Comparison of ENCODE assay signal across 9 mouse cellular contexts in the genomic region with DNA sequence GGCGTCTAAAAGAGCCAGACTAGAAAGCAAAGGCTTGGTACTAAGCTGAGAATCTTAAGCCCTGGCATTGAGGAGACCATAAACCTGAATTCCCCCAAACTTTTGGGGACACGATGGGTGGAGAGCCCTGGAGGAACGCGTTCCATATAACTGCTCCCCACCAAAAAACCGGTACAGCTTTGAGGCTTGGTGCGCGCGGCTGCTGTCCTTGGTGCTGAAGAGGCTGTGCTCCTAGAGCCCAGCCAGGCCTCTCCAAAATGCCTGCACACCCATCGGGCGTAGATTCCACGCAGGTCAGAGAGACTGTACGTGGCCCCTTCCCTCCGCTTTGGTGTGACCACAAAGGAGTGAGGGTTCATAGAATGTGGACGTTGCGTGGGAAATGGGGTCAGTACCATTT. TPM values are rescaled to one million over a fixed set of nuclear protein-coding genes. Genes with fewer than 3 reads are reported as not detected.
DNase-seq lines count a peak whose midpoint lies in the region; ATAC-seq and TF ChIP-seq lines count a peak whose summit lies in the region.
"Had no signal": no experiment of that assay in that cellular context is flagged by ENCODE, and none has a peak within 500 bp of the region (broad histone marks: within the 10 kb centered on the region; RNA-seq: fewer than 3 reads in every experiment).

No protein-coding gene starts in this region.

- intact Hi-C loops in gastrocnemius, postnatal 14 days (cut with DNase I; ENCODE audit: low total_unique reads) = no loop called here

- TF ChIP-seq RAD21 in CH12.LX (IDR thresholded peaks at IDR 0.05; ENCODE audit: low read depth, low read length) = no peak

- ATAC-seq in limb, embryonic 11.5 days (ENCODE audit: insufficient number of reproducible peaks, low FRiP score, low TSS enrichment, low read depth) = no peak
- ATAC-seq in neural tube, embryonic 11.5 days (ENCODE audit: insufficient read depth, low FRiP score, low TSS enrichment) = no peak

- no peak overlapping the region for H3K9ac ChIP-seq in CH12.LX (ENCODE audit: insufficient read depth, low read depth)
- no peak overlapping the region for H3K9ac ChIP-seq in limb, embryonic 11.5 days (ENCODE audit: low read length)
- H3K9ac ChIP-seq in neural tube, embryonic 11.5 days (ENCODE audit: low read length) = no peak overlapping the region; the same call in 1 of the 2 replicates

- TF ChIP-seq POLR2A in CH12.LX (IDR thresholded peaks at IDR 0.05; ENCODE audit: low read depth, low read length) = no peak

- DNase-seq in gastrocnemius, postnatal 14 days = peak; percentile 35
- DNase-seq in gastrocnemius, adult 18-20 months (ENCODE audit: low spot score) = no peak
- DNase-seq in CH12.LX (ENCODE audit: extremely low read depth) = peak; percentile 33
- DNase-seq in embryo, embryonic 11 days = peak; percentile 77
- DNase-seq in limb, embryonic 11.5 days (ENCODE audit: low spot score) = peak; percentile 84
- DNase-seq in neural tube, embryonic 11.5 days (ENCODE audit: low spot score) = peak; percentile 60
- DNase-seq in cerebellum, postnatal 36 days = no peak
- no peak for DNase-seq in cerebellum, adult 11-12 months

- no peaks in the 10 kb centered on the region for H3K79me2 ChIP-seq in CH12.LX (replicated peaks; ENCODE audit: control insufficient read depth, extremely low read depth, insufficient read depth, poor library complexity, severe bottlenecking)

- no peak overlapping the region for H3K4me3 ChIP-seq in CH12.LX (replicated peaks in 1 of 3; ENCODE audit: low read depth in 2 of 3, low read length in 2 of 3, poor library complexity in 1 of 3)
- H3K4me3 ChIP-seq in limb, embryonic 11.5 days (ENCODE audit: low read depth, low read length) = no peak overlapping the region
- H3K4me3 ChIP-seq in neural tube, embryonic 11.5 days (ENCODE audit: low read depth, low read length) = no peak overlapping the region

- no peaks in the 10 kb centered on the region for H3K36me3 ChIP-seq in CH12.LX (replicated peaks in 1 of 2; ENCODE audit: control insufficient read depth in 1 of 2, insufficient read depth in 1 of 2, low read length in 1 of 2)
- H3K36me3 ChIP-seq in limb, embryonic 11.5 days (ENCODE audit: control insufficient read depth, insufficient read depth, low read length) = no peaks in the 10 kb centered on the region
- H3K36me3 ChIP-seq in neural tube, embryonic 11.5 days (ENCODE audit: control insufficient read depth, insufficient read depth, low read length) = peaks cover 3% of the 10 kb centered on the region

- no peak for TF ChIP-seq EP300 in CH12.LX (IDR thresholded peaks at IDR 0.05; ENCODE audit: low read length)

- WGBS in limb, embryonic 11.5 days = 13% methylated on average over 15 of the region's 15 CpGs
- 15% methylated on average over 15 of the region's 15 CpGs for WGBS in neural tube, embryonic 11.5 days

- dilution Hi-C loops in CH12.LX (cut with MboI; ENCODE audit: extremely low pct_ligation_motif_present, extremely low pct_unique_long_range_greater_than_20kb, low sequenced_read_pairs) = no loop called here

- TF ChIP-seq CTCF in CH12.LX (conservative IDR thresholded peaks at IDR 0.05 in 1 of 2, IDR thresholded peaks at IDR 0.05 in 1 of 2; ENCODE audit: low read depth in 2 of 2, low read length in 2 of 2) = no peak

- peak overlapping the region; percentile 71 for H3K4me2 ChIP-seq in CH12.LX (ENCODE audit: insufficient read depth, low read depth, poor library complexity, severe bottlenecking)
- no peak overlapping the region for H3K4me2 ChIP-seq in limb, embryonic 11.5 days (ENCODE audit: low read depth, severe bottlenecking)
- H3K4me2 ChIP-seq in neural tube, embryonic 11.5 days (ENCODE audit: low read depth) = peak overlapping the region; percentile 7; the same call in 1 of the 2 replicates

- no peak overlapping the region for H3K27ac ChIP-seq in CH12.LX (ENCODE audit: insufficient read depth, low read depth)
- no peak overlapping the region for H3K27ac ChIP-seq in limb, embryonic 11.5 days (replicated peaks; ENCODE audit: low read depth, low read length)
- H3K27ac ChIP-seq in neural tube, embryonic 11.5 days (ENCODE audit: low read depth, low read length) = no peak overlapping the region

- H3K9me3 ChIP-seq in CH12.LX (replicated peaks; ENCODE audit: low read length) = no peaks in the 10 kb centered on the region
- H3K9me3 ChIP-seq in limb, embryonic 11.5 days (ENCODE audit: control insufficient read depth, low read length) = no peaks in the 10 kb centered on the region
- no peaks in the 10 kb centered on the region for H3K9me3 ChIP-seq in neural tube, embryonic 11.5 days (ENCODE audit: control insufficient read depth, low read length)

- H3K27me3 ChIP-seq in CH12.LX (replicated peaks) = peaks cover 74% of the 10 kb centered on the region
- H3K27me3 ChIP-seq in limb, embryonic 11.5 days (ENCODE audit: control insufficient read depth, insufficient read depth, low read length) = peaks cover 13% of the 10 kb centered on the region
- peaks cover 5% of the 10 kb centered on the region; the same call in 1 of the 2 replicates for H3K27me3 ChIP-seq in neural tube, embryonic 11.5 days (ENCODE audit: control insufficient read depth, insufficient read depth, low read length)

- in situ Hi-C loops in CH12.LX (cut with MboI; ENCODE audit: low pct_ligation_motif_present, low pct_unique_long_range_greater_than_20kb, low sequenced_read_pairs) = no loop called here

- peaks cover 0 to 6% of the 10 kb centered on the region in 2 experiments; a peak in 1 of 4 replicates for H3K4me1 ChIP-seq in CH12.LX (ENCODE audit: control insufficient read depth in 1 of 2, insufficient read depth in 2 of 2)
- no peaks in the 10 kb centered on the region for H3K4me1 ChIP-seq in limb, embryonic 11.5 days (ENCODE audit: control insufficient read depth, insufficient read depth, low read length)
- peaks cover 34% of the 10 kb centered on the region for H3K4me1 ChIP-seq in neural tube, embryonic 11.5 days (ENCODE audit: control insufficient read depth, insufficient read depth, low read length)

TF ChIP-seq in CH12.LX, 34 proteins besides CTCF, POLR2A, EP300 and RAD21:
- TF ChIP-seq KAT2A (IDR thresholded peaks at IDR 0.05; ENCODE audit: insufficient replicate concordance, low read length) (no peak), SIN3A (IDR thresholded peaks at IDR 0.05; ENCODE audit: low read length) (0 out of 2 replicates have a peak, but pooled peaks have one; percentile 60), MAFK (IDR thresholded peaks at IDR 0.05; ENCODE audit: insufficient replicate concordance, low read length) (no peak), MXI1 (IDR thresholded peaks at IDR 0.05; ENCODE audit: low read depth, low read length) (peak; percentile 71), TCF12 (IDR thresholded peaks at IDR 0.05; ENCODE audit: low read depth, low read length) (no peak)
TF ChIP-seq in CH12.LX: peak in this region for 2.

RNA-seq across cellular contexts. Expression of gene Nova2, which starts 25.7 kb away (rescaled TPM):
- 1 to 10 TPM; 2.6 to 3.3 TPM for total RNA-seq in gastrocnemius, postnatal 14 days (2021)
- 1 to 10 TPM; 1.1 to 1.9 TPM for total RNA-seq in gastrocnemius, adult 18-20 months (2021)
- total RNA-seq in CH12.LX (2012; rRNA removed) (0.04 TPM in 2 replicates), CH12.LX (2014; rRNA removed) (not detected in 2 replicates)
- not detected in 2 replicates for polyA plus RNA-seq in CH12.LX (2012; ENCODE audit: insufficient read length, low read depth)
- polyA plus RNA-seq in limb, embryonic 11.5 days (2014; fragmentation: Nextera tagmentation; extraction: Ambion mirVana) = 0.29 and 0.33 TPM in 2 replicates
- 8.2 and 10.0 TPM in 2 replicates for polyA plus RNA-seq in neural tube, embryonic 11.5 days (2014; fragmentation: Nextera tagmentation; extraction: Ambion mirVana)

RNA-seq across cellular contexts. Expression of gene Nanos2, which starts 35.8 kb away (rescaled TPM):
- not detected for total RNA-seq in gastrocnemius, postnatal 14 days (2021)
- total RNA-seq in gastrocnemius, adult 18-20 months (2021) = not detected
- total RNA-seq in CH12.LX (2012; rRNA removed) (not detected in 2 replicates), CH12.LX (2014; rRNA removed) (not detected in 2 replicates)
- polyA plus RNA-seq in CH12.LX (2012; ENCODE audit: insufficient read length, low read depth) = not detected in 2 replicates
- not detected in 2 replicates for polyA plus RNA-seq in limb, embryonic 11.5 days (2014; fragmentation: Nextera tagmentation; extraction: Ambion mirVana)
- 0.29 TPM in 1 of 2 replicates, not detected in the other for polyA plus RNA-seq in neural tube, embryonic 11.5 days (2014; fragmentation: Nextera tagmentation; extraction: Ambion mirVana)
- total RNA-seq: heart, adult 18-20 months had no signal

RNA-seq across cellular contexts. Expression of gene Mypop, which starts 39.6 kb away (rescaled TPM):
- total RNA-seq in gastrocnemius, postnatal 14 days (2021) = 1 to 10 TPM; 2.2 to 3.7 TPM
- total RNA-seq in gastrocnemius, adult 18-20 months (2021) = 1 to 10 TPM; 8.7 to 8.9 TPM
- total RNA-seq in CH12.LX (2012; rRNA removed) (2.5 and 2.8 TPM in 2 replicates), CH12.LX (2014; rRNA removed) (1.2 and 1.3 TPM in 2 replicates)
- 4.1 and 4.7 TPM in 2 replicates for polyA plus RNA-seq in CH12.LX (2012; ENCODE audit: insufficient read length, low read depth)
- polyA plus RNA-seq in limb, embryonic 11.5 days (2014; fragmentation: Nextera tagmentation; extraction: Ambion mirVana) = 4.5 and 5.7 TPM in 2 replicates
- 4.4 and 4.7 TPM in 2 replicates for polyA plus RNA-seq in neural tube, embryonic 11.5 days (2014; fragmentation: Nextera tagmentation; extraction: Ambion mirVana)

RNA-seq across cellular contexts. Expression of gene Ccdc61, which starts 41.2 kb away (rescaled TPM):
- 1 to 10 TPM; 5.1 TPM for total RNA-seq in gastrocnemius, postnatal 14 days (2021)
- total RNA-seq in gastrocnemius, adult 18-20 months (2021) = 1 to 10 TPM; 3.6 to 5.6 TPM
- total RNA-seq in CH12.LX (2012; rRNA removed) (16.3 and 17.4 TPM in 2 replicates), CH12.LX (2014; rRNA removed) (11.7 and 11.9 TPM in 2 replicates)
- 13.2 and 27.3 TPM in 2 replicates for polyA plus RNA-seq in CH12.LX (2012; ENCODE audit: insufficient read length, low read depth)
- polyA plus RNA-seq in limb, embryonic 11.5 days (2014; fragmentation: Nextera tagmentation; extraction: Ambion mirVana) = 22.5 and 23.4 TPM in 2 replicates
- polyA plus RNA-seq in neural tube, embryonic 11.5 days (2014; fragmentation: Nextera tagmentation; extraction: Ambion mirVana) = 25.5 and 26.2 TPM in 2 replicates

RNA-seq across cellular contexts. Expression of gene Irf2bp1, which starts 52.4 kb away (rescaled TPM):
- 10 to 100 TPM; 14.9 to 18.6 TPM for total RNA-seq in gastrocnemius, postnatal 14 days (2021)
- total RNA-seq in gastrocnemius, adult 18-20 months (2021) = 10 to 100 TPM; 18.3 to 18.5 TPM
- total RNA-seq in CH12.LX (2012; rRNA removed) (11.8 and 12.8 TPM in 2 replicates), CH12.LX (2014; rRNA removed) (3.7 and 4.9 TPM in 2 replicates)
- 6.6 and 7.1 TPM in 2 replicates for polyA plus RNA-seq in CH12.LX (2012; ENCODE audit: insufficient read length, low read depth)
- 31.4 and 32.5 TPM in 2 replicates for polyA plus RNA-seq in limb, embryonic 11.5 days (2014; fragmentation: Nextera tagmentation; extraction: Ambion mirVana)
- polyA plus RNA-seq in neural tube, embryonic 11.5 days (2014; fragmentation: Nextera tagmentation; extraction: Ambion mirVana) = 27.2 and 31.4 TPM in 2 replicates

Comparison
In these comparisons a context has a peak if more than half of its experiments do, and no peak if none do; other contexts are left out.
1. DNase-seq: peak in gastrocnemius, postnatal 14 days (single experiment), CH12.LX (single experiment), embryo, embryonic 11 days (single experiment), limb, embryonic 11.5 days (single experiment) and neural tube, embryonic 11.5 days (single experiment); none in gastrocnemius, adult 18-20 months (single experiment), cerebellum, postnatal 36 days (0 of 2) and cerebellum, adult 11-12 months (single experiment).